Mouse (Mus musculus) liver, postnatal 0 days (tissue): ENCODE measurements around the gene Atp5h. TPM values are rescaled to one million over a fixed set of nuclear protein-coding genes. Genes with fewer than 3 reads are reported as not detected.

Source experiments
- ATAC-seq: fragments of 200-750 bp; cut with Nextera tagmentation; 2 replicates; pipeline ENCODE4 v1.8.0; 2017; ENCODE audit warnings: mild to moderate bottlenecking, moderate library complexity
- DNase-seq: peaks from one replicate; pipeline ENCODE4 v3.0.0-alpha.2; 2016
- H3K27ac ChIP-seq: fragments of 300-500 bp; sonication (generic); 2 replicates; pipeline ENCODE4 v1.5.1; 2014; ENCODE audit warnings: antibody characterized with exemption, moderate library complexity, mild to moderate bottlenecking, low read depth
- H3K27me3 ChIP-seq: fragments of 300-500 bp; sonication (generic); 2 replicates; pipeline ENCODE4 v1.6.1; 2014; ENCODE audit warnings: low read length, control low read depth, mixed read lengths; ENCODE audit not compliant: insufficient read depth
- H3K36me3 ChIP-seq: fragments of 300-500 bp; sonication (generic); replicated peaks from 2 replicates; pipeline ENCODE4 v1.6.1; 2014; ENCODE audit warnings: mild to moderate bottlenecking, control low read depth, low read length, moderate library complexity, mixed read lengths; ENCODE audit not compliant: insufficient read depth
- H3K4me1 ChIP-seq: fragments of 300-500 bp; sonication (generic); 2 replicates; pipeline ENCODE4 v1.6.1; 2014; ENCODE audit warnings: antibody characterized with exemption, mild to moderate bottlenecking, control low read depth; ENCODE audit not compliant: insufficient read depth
- H3K4me2 ChIP-seq: fragments of 300-500 bp; sonication (generic); 2 replicates; pipeline ENCODE4 v1.6.1; 2014; ENCODE audit warnings: low read depth, mild to moderate bottlenecking, low read length, moderate library complexity, mixed read lengths
- H3K4me3 ChIP-seq: fragments of 300-500 bp; sonication (generic); 2 replicates; pipeline ENCODE4 v1.5.1; 2014; ENCODE audit warnings: low read depth, low read length
- H3K9ac ChIP-seq: fragments of 300-500 bp; sonication (generic); replicated peaks from 2 replicates; pipeline ENCODE4 v1.6.1; 2014; ENCODE audit warnings: mild to moderate bottlenecking, moderate library complexity
- H3K9me3 ChIP-seq: fragments of 300-500 bp; sonication (generic); 2 replicates; pipeline ENCODE4 v1.6.1; 2016; ENCODE audit warnings: mild to moderate bottlenecking, control low read depth, low read length, mixed read lengths
- CTCF ChIP-seq: sonication (generic); IDR thresholded peaks from 2 replicates; pipeline ENCODE4 v1.5.1; 2016; ENCODE audit warnings: antibody characterized with exemption, low read depth
- EP300 ChIP-seq: IDR thresholded peaks from 2 replicates; pipeline ENCODE4 v1.6.1; 2016; ENCODE audit warnings: antibody characterized with exemption, low read depth, mild to moderate bottlenecking
- WGBS: fragments of 180-500 bp; shearing (Covaris S2); extraction: QIAGEN DNeasy Blood & Tissue Kit; methylation state at CpG from one replicate; pipeline ENCODE4 v1.1.7; 2014; ENCODE audit not compliant: insufficient replicate concordance; 5-methylcytosine and 5-hydroxymethylcytosine counted together
- polyA plus RNA-seq: library from polyadenylated mRNA; unstranded; fragments of >200 nt; fragmentation: Nextera tagmentation; extraction: Ambion mirVana; gene quantifications from 2 replicates; pipeline ENCODE4 v1.2.1, GENCODE M21; 2015

The Atp5h gene
- polyA plus RNA-seq, 1 experiment from 2014 or later: 857 TPM

DNA sequence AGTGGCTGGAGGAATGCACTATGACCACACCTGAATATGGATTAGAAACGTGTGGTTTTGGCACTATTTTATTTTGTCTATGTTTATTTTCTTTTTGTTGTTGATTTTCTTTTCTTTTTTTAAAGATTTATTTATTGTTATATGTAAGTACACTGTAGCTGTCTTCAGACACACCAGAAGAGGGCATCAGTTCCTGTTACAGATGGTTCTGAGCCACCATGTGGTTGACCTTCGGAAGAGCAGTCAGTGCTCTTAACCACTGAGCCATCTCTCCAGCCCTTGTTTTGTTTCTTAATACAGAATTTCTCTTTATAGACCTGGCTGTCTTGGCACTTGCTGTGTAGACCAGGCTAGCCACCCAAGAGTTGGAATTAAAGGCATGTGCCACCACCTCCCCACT, 47.0 kb downstream of the Atp5h start:
- peaks cover 5% of the 10 kb centered on the region for H3K4me1 ChIP-seq
- no peaks in the 10 kb centered on the region for H3K9me3 ChIP-seq
- DNase-seq (no peak), ATAC-seq (no peak)
- WGBS: 28% methylated on average over 2 of the region's 2 CpGs
- H3K4me2 ChIP-seq: no peak overlapping the region
- H3K9ac ChIP-seq: no peak overlapping the region
- TF ChIP-seq CTCF: no peak
- TF ChIP-seq EP300: no peak
- H3K27ac ChIP-seq: no peak overlapping the region
- no peak overlapping the region for H3K4me3 ChIP-seq
- H3K27me3 ChIP-seq: peaks cover 46% of the 10 kb centered on the region
- H3K36me3 ChIP-seq: no peaks in the 10 kb centered on the region

DNA sequence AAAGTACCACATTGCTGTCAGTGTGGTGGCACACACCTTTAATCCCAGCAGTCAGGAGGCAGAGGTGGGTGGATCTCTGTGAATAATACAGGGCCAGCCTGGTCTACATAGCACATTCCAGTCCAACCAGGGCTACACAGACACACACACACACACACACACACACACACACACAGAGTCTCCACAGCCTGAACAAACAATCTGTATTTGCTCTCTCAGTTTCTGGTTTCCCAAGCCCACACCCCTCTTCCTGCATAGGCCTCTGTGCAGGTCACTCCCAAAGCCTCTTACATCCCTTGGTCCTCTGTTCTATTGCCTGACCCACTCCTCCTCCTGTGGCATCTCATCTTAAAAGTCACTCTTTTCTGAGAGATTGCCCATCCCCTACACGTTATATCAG, 47.7 kb downstream of the Atp5h start:
- peaks cover 51% of the 10 kb centered on the region for H3K27me3 ChIP-seq
- DNase-seq: no peak
- no peak overlapping the region for H3K9ac ChIP-seq
- peaks cover 12% of the 10 kb centered on the region for H3K4me1 ChIP-seq
- ATAC-seq: no peak
- no peaks in the 10 kb centered on the region for H3K36me3 ChIP-seq
- WGBS: 71% methylated on average over 1 of the region's 1 CpGs
- TF ChIP-seq EP300 (no peak), CTCF (no peak)
- H3K9me3 ChIP-seq: no peaks in the 10 kb centered on the region
- H3K27ac ChIP-seq: no peak overlapping the region
- H3K4me2 ChIP-seq: no peak overlapping the region
- H3K4me3 ChIP-seq: no peak overlapping the region

DNA sequence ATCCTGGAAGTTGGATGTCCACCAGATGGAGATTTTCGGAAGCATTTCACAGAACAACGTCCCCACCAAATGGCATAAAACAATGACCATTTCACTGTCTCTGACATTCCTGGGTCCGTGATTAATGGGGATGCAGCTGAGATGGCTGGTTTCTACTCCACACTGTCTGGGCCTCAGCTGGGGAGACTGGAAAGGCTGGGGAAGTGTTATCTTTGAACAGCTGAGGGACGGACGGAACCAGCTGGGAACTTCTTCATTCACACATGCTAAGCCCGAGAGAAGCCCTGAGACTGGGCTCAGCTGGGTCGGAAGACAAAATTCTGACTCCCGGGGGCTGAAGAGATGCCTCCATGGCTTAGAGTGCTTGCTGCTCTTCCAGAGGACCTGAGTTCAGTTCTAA, 48.4 kb downstream of the Atp5h start:
- WGBS: 64% methylated on average over 8 of the region's 8 CpGs
- Histone ChIP-seq H3K4me3 (no peak overlapping the region), H3K4me2 (no peak overlapping the region), H3K9me3 (no peaks in the 10 kb centered on the region), H3K27me3 (peaks cover 54% of the 10 kb centered on the region), H3K36me3 (no peaks in the 10 kb centered on the region), H3K9ac (no peak overlapping the region), H3K27ac (no peak overlapping the region), H3K4me1 (peaks cover 14% of the 10 kb centered on the region)
- ATAC-seq (no peak), DNase-seq (no peak)
- no peak for TF ChIP-seq CTCF
- TF ChIP-seq EP300: no peak

DNA sequence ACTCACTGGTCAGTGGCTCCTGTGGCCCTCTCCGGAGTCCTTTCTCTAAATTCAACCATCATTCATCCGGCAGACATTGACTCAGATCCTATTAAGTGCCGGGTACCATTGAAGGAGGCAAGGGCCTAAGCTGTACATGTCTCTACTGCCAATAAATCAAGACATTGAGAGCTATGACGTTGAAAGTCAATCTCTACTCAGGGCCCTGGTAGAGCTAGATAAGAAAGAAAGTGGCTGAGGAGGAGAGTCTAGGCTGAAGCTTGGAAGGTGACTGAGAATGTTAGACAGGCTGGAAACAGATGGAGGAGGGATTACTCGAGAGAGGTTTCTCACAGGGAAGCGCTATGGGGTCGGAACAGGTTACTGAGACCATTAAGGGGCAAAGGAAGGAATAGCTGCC, 49.4 kb downstream of the Atp5h start:
- Histone ChIP-seq H3K4me1 (peaks cover 14% of the 10 kb centered on the region), H3K4me3 (no peak overlapping the region), H3K27me3 (peaks cover 54% of the 10 kb centered on the region), H3K4me2 (no peak overlapping the region), H3K27ac (no peak overlapping the region), H3K9ac (no peak overlapping the region), H3K9me3 (no peaks in the 10 kb centered on the region), H3K36me3 (no peaks in the 10 kb centered on the region)
- TF ChIP-seq EP300 (no peak), CTCF (no peak)
- no peak for ATAC-seq
- 47% methylated on average over 7 of the region's 7 CpGs for WGBS
- DNase-seq: no peak

DNA sequence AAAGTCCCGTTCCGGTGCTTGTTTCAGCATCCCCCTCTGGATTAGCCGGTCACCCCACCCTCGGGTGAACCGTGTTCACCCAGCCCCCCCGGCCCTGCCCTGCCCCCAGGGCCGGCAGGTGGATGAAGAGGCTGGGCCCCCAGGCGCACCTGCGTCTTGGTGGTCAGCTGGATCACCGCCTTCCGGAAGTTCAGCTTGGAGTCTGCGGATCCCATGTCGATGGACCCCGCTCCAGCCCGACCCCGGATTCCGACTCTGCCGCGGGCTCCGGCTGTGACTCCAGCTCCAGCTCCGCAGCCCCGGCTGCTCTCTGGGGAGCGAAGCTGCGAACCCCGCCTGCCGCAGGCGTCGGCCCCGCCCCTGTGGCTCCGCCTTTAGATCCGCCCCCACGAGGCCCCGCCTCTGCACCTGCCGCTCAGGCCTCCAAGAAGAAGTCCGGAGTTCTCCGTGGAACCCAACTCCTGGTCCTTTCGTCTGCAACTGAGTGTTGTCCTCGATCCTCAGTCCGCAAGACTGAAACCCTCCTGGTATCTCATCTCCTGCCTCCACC, 52.3 kb downstream of the Atp5h start, which contains the start of gene Hid1:
Gene Hid1 (minus strand): TSS at position 362 of the 550 bp plus-strand sequence.
- ATAC-seq (peak; percentile 70), DNase-seq (peak; percentile 84)
- H3K9ac ChIP-seq: peak within 1 kb of the TSS; percentile 21; the same call in 1 of the 2 replicates
- no peaks in the 10 kb centered on the region for H3K36me3 ChIP-seq
- peaks cover 33% of the 10 kb centered on the region for H3K27me3 ChIP-seq
- H3K4me2 ChIP-seq: peak within 1 kb of the TSS; percentile 83
- H3K4me1 ChIP-seq: peaks cover 9% of the 10 kb centered on the region
- no peak for TF ChIP-seq EP300
- H3K4me3 ChIP-seq: peak within 1 kb of the TSS; percentile 45
- WGBS: 2% methylated on average over 29 of the region's 39 CpGs
- no peaks in the 10 kb centered on the region for H3K9me3 ChIP-seq
- no peak within 1 kb of the TSS for H3K27ac ChIP-seq

DNA sequence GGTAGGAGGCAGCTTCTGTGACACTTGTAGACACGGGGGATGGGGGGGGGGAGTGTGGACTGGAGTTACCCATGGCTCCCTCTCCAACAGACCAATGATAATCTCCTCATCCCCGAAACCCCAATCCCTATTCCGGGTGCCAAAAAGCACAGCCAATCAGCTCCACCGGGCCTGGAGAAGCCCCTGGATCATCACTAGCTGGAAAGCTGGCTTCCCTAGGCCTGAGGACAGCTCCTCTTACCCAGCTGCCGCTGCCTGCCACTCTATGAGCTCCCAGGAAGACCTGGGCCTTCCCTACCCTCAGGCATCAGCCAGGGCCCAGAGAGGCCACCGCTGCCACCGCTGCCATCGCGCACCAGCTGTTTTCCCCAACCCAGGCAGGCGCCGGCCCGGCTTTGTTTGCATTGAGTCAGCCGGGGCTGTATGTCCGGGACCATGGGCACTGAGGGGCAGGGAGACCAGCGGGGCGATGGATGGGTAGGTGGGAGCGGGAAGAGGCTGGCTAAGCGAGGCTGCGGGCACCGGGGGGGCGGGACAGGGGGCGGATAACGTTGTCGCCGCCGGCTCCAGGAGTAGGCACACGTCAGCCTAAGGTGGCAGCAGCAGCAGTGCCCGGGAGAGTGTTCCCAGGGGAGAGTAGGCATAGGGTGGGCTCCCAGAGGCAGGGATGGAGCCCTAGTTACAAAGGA, 52.9 kb downstream of the Atp5h start:
- Histone ChIP-seq H3K9ac (peak overlapping the region; percentile 21; the same call in 1 of the 2 replicates), H3K36me3 (no peaks in the 10 kb centered on the region), H3K4me3 (peak overlapping the region; percentile 45), H3K9me3 (no peaks in the 10 kb centered on the region), H3K27ac (no peak overlapping the region), H3K4me1 (peaks cover 9% of the 10 kb centered on the region), H3K4me2 (peak overlapping the region; percentile 83), H3K27me3 (peaks cover 33% of the 10 kb centered on the region)
- WGBS: 9% methylated on average over 20 of the region's 28 CpGs
- peak; percentile 31; the same call in 1 of the 2 replicates for ATAC-seq
- DNase-seq: no peak
- no peak for TF ChIP-seq CTCF
- TF ChIP-seq EP300: no peak
